Mouse (Mus musculus) CH12.LX (cell line): ENCODE measurements around the gene Acta1.

Source experiments
- CHD2 ChIP-seq: IDR thresholded peaks from 2 replicates; pipeline ENCODE4 v1.6.1; 2011; ENCODE audit warnings: low read length, improper control_type of control experiment
- CTCF ChIP-seq, 2 experiments: IDR thresholded peaks in 1 of 2; conservative IDR thresholded peaks in 1 of 2; 2 replicates each; pipeline ENCODE4 v1.5.1; 2011 to 2012; ENCODE audit warnings: low read depth in 2 of 2, low read length in 2 of 2, improper control_type of control experiment in 1 of 2, inconsistent platforms in 1 of 2, mild to moderate bottlenecking in 1 of 2, moderate library complexity in 1 of 2
- EP300 ChIP-seq: IDR thresholded peaks from 2 replicates; pipeline ENCODE4 v1.6.1; 2011; ENCODE audit warnings: low read length, improper control_type of control experiment
- MXI1 ChIP-seq: IDR thresholded peaks from 2 replicates; pipeline ENCODE4 v1.6.1; 2011; ENCODE audit warnings: mild to moderate bottlenecking, low read depth, low read length, improper control_type of control experiment
- POLR2A ChIP-seq: IDR thresholded peaks from 2 replicates; pipeline ENCODE4 v1.6.1; 2011; ENCODE audit warnings: low read depth, mild to moderate bottlenecking, improper control_type of control experiment, low read length
- POLR2AphosphoS2 ChIP-seq: IDR thresholded peaks from 2 replicates; pipeline ENCODE4 v1.6.1; 2011; ENCODE audit warnings: low read depth, low read length, improper control_type of control experiment
- RAD21 ChIP-seq: IDR thresholded peaks from 2 replicates; pipeline ENCODE4 v1.6.1; 2011; ENCODE audit warnings: low read depth, mild to moderate bottlenecking, low read length, improper control_type of control experiment, moderate library complexity

GRCm38 (mm10) chr8:123912265-123912664, 17.7 kb upstream of the Acta1 start:
- TF ChIP-seq RAD21 (no peak), CTCF (conservative IDR thresholded peaks at IDR 0.05 in 1 of 2, IDR thresholded peaks at IDR 0.05 in 1 of 2; ENCODE audit: low read depth in 2 of 2, low read length in 2 of 2) (no peak), POLR2A (no peak), CHD2 (no peak), MXI1 (no peak), EP300 (no peak), POLR2AphosphoS2 (no peak)
